Mouse (Mus musculus) kidney, postnatal 25 days (tissue): Measurements from ENCODE around the gene Mob3b.
A peak's percentile ranks its signal among the peaks of the same experiment; 100 is the strongest.
"Not testable (repeated sequence)": the region's sequence is repeated elsewhere in the genome, so short reads cannot be mapped to it uniquely, and the experiment has no call there.

Experiments used
- DNase-seq, 2 experiments: peaks; one replicate each; pipeline ENCODE4 v3.0.0; 2021; ENCODE audit warnings: mixed read lengths in 2 of 2

Gene Mob3b

DNA sequence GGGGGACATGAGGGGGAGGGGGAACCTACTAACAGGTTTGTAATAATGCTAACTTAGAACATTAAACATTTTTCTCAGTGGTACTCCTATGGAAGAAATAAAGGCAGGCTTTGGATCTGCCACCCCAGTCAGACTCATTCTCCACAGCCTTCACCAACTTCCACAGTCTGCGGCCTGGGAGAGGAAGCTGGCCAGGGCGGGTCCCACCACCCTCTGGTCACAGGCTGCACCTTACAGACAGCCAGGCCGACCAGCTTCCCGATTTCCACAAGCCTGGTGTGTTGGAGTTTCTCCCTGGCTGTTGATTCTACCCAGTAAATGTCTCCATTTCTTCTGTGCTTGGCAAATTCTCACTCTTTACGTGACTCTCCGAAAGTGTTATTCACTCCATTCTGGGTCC is 197.8 kb downstream of the Mob3b start:
- DNase-seq: no peak

DNA sequence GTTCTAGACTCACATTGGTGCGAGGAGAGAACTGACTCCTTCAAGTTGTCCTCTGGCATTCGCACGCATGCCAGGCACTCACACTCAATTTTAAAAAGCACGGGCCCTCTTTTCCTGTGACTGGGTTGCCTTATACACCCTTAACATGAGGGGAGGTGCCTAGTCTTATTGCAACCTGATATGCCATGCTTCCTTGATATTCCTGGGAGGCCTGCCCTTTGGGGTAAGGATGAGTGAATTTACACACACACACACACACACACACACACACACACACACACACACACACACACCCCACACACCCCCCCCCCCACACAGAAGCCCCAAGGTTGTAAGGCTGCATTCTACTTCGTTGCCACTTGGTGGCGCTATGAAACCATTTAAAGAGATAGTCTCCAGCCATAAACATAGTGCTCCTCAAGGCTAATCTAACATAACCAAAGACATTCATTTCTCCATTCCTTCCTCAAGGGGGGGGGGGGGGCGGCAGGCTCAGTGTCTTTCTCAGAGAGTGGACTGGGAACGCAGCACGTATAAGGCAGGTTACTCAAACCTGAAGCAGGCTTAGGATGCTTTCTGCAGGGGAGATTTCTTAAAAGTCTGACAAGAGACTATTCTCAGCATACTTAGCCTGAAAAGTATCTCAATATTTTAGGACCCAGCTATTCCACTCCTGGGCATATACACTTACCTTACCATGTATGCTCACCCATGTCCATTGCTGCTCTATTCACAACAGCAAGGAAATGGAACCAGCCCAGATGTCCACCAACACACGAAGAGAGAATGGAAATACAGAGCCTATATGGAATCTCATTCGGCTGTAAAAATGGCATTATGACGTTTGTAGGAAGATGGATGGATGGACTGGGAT is 198.9 kb downstream of the Mob3b start:
- DNase-seq: peak in 1 of 2 experiments; percentile 64

DNA sequence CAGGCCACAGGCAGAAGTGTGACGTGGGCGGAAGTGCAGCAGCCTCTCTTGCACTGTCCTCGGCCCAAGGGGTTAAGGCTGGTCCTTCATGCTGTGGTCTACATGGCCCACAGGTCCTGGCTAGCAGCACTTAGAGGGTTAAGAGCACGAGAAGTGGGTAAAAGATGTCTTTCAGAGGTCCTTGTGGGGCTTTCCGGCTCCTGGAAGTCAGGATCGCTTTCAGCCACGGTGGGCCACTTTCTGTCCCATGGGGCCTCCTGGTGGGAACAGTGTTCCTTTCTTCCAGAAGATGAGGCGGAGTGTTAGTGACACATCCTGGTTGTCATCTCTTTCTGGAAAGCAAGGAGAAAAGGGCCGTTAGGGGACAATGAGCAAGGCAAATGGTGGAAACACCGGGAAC is 203.6 kb downstream of the Mob3b start:
- DNase-seq: no peak

DNA sequence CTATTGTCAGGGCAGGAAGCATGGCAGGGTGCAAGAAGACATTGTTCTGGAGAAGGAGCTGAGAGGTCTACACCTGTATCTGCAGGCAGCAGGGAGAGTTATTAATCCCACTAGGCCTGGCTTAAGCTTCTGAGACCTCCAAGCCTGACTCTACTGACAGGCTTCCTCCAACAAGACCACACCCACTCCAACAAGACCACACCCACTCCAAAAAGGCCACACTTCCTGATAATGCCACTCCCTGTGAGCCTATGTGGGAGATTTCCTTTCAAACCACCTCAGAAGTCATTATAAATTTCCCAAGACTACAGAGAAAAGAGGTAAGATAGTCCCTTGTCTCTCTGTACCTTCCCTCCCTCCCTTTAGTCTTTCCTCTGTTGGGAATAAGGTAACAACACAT is 210.1 kb downstream of the Mob3b start:
- DNase-seq: no peak

DNA sequence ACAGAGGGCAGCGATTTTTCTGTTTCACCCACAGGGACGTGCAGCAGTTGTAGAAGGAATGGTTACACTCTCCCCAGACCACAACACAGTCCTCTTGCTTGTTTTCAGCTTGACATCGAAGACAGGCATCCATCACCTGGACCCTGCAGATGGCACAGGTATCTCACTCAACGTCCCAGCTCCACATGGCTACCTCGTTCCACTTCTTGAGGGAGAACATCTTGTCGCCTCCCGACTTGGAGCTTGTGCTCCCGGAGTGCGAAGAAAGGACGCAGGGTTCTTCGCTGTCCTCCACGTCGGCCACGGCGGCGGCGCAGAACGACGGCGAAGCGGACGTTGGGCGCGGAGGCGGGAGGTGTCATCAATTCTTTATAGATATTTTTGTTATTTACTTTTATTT is 216.2 kb downstream of the Mob3b start:
- DNase-seq: no peak

DNA sequence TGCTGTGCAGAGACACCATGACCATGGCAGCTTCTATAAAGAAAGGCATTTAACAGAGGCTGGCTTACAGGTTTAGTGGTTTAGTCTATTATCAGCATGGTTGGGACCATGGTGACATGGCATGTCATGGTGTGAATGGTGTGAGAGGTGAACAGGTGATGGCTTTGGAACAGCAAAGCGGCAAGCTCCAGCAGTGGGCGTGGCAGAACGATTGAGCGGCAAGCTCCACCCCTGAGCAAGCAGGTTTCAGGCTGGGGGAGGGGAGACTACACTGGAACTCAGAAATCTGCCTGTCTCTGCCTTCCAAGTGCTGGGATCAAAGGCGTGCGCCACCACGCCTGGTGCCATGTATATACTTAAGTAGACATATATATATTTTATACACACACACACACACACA is 228.9 kb downstream of the Mob3b start:
- DNase-seq: not testable (repeated sequence)

DNA sequence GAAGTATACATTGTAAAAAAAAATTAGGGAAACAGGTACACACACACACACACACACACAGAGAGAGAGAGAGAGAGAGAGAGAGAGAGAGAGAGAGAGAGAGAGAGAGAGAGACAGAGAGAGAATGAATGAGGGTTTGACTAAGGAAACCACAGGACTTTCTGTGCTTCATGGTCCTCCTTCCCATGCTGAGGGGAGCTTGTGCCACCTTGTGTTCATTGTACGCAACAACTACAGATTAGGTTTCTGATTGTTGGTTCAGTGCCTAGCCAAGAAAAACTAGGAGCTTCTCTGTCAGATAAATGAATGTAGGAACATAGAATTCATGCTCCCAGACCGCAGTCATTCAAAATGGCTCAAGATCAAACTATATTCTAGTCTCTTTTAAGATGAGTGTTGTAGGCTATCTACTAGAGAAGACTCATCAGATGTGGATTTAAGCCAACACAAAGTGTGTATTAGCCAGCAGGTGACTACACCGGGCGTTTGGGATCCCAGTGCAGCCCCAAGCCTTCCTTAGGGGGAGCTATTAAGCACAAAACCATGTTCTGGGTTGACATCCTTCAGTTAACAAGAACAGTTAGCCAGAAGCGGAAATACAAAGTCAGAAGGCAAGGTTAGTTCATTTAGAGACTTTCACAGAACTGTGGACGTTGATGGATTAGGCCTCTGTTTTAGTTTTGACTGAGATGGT is 235.0 kb downstream of the Mob3b start:
- DNase-seq: peak; percentile 43 to 49

DNA sequence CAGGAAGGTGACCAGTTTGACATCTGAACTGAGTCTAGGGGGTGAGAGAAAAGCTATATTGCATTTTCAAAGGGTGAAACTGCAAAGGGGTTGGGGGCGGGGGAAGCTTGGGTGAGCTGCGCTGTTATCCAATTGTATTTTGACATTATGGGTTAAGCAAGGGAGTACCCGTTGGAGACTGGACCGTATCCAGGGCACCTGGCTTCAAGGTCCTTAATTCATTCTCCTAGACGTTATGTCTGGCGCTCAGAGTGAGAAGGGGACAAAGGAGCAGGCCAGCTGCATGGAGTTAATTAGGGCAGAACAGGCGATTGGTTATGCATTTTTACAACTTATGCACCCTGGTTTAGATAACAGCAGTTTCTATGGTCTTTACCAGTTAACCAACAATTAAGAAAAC is 239.9 kb downstream of the Mob3b start:
- DNase-seq: no peak

DNA sequence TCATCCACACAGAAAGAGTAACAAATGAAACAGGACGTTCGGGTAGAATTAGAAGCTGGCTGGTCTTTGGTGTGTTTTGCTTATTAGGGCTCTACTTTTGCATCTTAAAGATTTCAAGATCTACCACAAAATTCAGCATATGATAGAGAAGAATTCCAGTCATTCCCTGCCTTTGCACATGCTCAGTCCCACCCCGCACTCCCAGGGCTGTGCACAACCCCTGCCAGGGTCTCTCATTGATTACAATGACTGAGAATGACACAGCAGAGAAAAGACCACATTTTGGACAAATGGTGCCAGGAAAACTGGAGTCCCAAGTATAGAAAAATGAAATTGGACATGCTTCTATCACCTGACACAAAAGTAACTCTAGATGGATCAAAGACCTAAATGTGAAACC is 245.1 kb downstream of the Mob3b start:
- no peak for DNase-seq

DNA sequence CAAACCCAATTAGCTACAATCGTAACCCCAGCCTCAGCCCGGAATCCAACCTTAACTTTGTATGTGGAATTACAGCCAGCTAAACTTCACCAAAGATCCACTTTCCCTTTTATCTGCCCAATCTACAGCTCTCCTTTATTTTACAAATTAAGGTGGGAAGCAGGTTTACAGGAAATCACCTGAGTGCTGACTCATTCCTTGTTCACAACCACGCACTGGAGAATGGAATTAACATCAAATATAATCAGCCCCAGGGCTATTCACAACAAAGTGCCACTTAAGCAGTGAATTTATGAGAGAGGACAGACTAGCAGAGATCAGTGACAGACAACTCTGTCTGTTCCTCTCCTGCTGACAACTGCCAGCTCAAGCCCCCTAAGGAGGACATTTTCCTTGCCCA is 245.9 kb downstream of the Mob3b start:
- DNase-seq: no peak

DNA sequence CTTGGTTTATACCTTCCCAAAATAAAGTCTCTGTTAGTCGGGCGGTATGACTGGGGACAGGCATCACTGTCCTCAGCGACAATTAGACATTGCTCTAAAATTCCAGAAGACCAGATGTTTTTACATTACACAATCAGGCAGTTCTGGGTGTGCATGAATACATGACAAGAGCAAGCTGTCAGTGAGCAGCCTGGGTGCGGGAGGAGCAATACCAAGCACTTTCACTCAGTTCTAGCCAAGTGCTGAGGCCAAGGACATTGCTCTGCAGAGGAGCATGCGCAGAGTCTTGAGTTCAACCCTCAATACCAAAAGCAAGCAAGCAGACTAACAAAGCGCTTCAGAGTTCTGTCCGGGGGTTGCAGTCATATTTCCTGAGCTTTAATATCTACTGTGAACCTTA is 249.2 kb downstream of the Mob3b start:
- peak; percentile 11 to 41 for DNase-seq

DNA sequence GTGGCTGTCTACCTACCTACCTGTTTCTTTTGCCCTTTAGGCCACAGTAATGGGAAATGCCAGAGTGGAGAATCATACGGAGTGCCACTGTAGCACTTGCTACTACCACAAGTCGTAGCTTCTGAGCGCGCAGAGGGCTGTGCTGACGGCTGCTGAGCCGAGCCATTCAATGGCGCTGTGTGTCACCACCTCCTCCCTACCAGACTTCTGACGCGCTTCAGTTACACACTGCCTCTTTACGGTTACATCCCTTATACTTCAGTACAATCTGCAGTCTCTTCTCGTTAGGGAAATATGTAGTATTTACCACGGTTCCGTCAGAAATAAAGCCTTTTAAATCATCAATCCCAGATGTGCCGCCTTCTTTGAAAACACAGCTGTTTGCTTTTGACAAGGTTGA is 250.3 kb downstream of the Mob3b start:
- DNase-seq: no peak

DNA sequence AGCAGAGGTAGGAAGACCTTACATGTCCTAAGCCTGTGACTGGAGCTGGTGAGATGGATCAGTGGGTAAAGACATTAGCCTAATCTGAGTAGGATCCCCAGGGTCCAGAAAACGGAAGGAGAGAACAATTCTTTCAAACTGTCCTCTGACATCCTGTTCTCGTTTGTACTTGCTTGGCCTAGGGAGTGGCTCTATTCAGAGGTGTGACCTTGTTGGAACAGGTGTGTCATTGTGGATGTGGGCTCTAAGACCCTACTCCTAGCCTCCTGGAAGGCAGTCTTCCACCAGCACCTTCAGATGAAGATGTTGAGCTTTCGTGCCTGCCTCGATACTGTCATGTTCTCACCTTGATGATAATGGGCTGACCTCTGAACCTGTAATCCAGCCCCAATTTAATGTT is 251.1 kb downstream of the Mob3b start:
- no peak for DNase-seq

DNA sequence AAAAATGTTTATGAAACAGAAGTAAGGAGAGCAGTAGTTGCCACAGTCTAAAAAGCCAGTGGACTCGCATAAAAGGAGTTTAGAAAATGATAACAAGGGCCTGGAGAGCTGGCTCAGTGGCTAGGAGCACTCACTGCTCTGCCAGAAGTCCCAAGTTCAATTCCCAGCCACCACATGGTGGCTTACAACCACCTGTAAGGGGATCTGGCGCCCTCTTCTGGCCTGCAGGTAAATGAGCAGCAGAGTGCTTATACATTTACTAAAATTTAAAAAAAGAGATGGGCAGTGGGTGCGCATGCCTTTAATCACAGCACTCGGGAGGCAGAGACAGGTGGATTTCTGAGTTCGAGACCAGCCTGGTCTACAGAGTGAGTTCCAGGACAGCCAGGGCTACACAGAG is 251.9 kb downstream of the Mob3b start:
- DNase-seq: peak; percentile 27 to 38

DNA sequence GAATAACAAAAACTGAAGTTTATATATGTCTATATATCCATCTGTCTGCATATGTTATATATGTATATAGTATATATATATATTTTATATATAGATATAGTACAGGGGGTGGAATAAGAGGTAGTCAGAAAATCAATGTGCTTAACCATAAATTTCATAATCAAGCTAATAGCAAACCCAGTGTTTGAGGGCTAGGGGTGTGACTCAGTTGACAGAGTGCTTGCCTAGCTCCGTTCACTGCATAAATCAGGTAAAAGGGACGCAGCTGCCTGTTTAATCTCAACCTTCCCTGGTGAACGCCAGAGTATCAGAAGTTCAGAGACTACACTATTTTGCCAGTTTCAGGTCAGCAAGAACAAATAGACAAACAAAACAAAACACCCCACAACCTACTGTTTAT is 255.7 kb downstream of the Mob3b start:
- DNase-seq: not testable (repeated sequence)

DNA sequence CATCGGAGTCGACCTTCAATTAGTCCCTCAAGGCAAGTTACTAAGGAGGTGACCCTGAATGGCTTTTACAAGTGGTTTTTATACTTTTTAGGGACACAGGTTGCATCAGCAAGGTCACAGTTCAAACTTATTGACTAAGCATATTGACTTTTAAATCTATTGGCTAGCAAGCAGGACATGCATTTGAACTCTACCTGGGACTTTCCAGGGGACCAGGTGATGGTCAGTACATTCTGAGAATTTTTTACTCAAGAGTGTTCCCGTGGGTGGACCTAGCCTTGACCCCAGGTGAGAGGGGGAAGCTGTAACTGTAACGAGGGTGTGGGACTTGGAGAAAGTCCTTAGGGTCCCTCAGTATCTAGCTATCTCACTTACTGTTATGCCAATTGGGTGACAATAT is 256.1 kb downstream of the Mob3b start:
- no peak for DNase-seq

DNA sequence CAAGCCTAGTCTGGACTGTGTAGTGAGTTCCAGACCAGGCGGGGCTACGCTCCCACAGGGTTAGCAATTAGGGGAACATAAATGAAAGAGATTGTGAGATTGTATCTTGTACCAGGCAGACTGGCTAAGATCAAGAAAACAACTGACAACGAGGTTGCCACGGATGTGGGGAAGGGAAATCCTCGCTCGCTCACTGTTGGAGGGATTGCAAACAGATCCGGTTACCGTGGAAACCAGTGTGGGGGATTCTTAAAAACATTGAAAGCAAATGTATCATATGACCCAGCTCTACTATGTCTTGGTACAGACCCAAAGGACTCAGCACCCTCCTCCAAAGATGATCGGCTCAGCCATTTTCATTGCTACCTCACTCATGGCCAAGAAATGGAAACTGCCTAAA is 257.1 kb downstream of the Mob3b start:
- no peak for DNase-seq

DNA sequence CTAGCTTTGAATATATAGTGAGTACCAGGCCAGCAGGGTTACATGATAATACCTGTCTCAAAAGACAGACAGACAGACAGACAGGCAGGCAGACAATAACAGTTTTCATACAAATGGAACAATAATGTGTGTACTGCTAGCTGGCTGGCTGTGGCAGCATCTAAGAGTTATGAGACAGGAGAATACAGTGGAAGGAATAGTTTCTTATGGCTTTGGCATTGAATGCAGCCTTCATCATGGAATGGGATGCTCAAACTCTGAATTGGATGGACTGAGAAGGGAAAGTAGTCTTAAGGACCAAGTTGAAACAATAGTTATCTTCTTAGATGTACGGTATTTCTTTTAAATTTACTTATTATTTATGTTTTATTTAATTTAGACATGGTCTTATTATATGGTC is 258.0 kb downstream of the Mob3b start:
- no peak for DNase-seq
